7 mouse cellular contexts compared by ENCODE assay signal in genomic region chr10:43578366-43578753, GRCm38 (mm10). TPM values are rescaled to one million over a fixed set of nuclear protein-coding genes. Genes with fewer than 3 reads are reported as not detected.
A peak's percentile ranks its signal among the peaks of the same experiment; 100 is the strongest.
DNase-seq lines count a peak whose midpoint lies in the region; ATAC-seq and TF ChIP-seq lines count a peak whose summit lies in the region.

No protein-coding gene starts in this region.

- H3K4me1 ChIP-seq in embryonic facial prominence, embryonic 14.5 days (ENCODE audit: control insufficient read depth, insufficient read depth, low read length), result no peaks in the 10 kb centered on the region
- H3K4me1 ChIP-seq in small intestine, adult 2 months (ENCODE audit: control insufficient read depth, insufficient read depth, insufficient read length, low read length), result peaks cover 4% of the 10 kb centered on the region

- H3K9me3 ChIP-seq in embryonic facial prominence, embryonic 14.5 days (ENCODE audit: control insufficient read depth, low read length), result no peaks in the 10 kb centered on the region

- intact Hi-C loops in heart, postnatal 10 days (cut with DNase I), result loop anchor here (5.0 to 10.0 kb wide), 4 partner anchors 169 to 596 kb away; partner anchors contain the start of genes Qrsl1 and Rtn4ip1
- intact Hi-C loops in left cerebral cortex, postnatal 4 days (cut with DNase I), result loop anchor here (5.0 to 10.0 kb wide), 3 partner anchors 156 to 496 kb away; partner anchors contain the start of genes Qrsl1 and Rtn4ip1

- TF ChIP-seq POLR2A in small intestine, adult 2 months (IDR thresholded peaks at IDR 0.05; ENCODE audit: low read depth, low read length), result no peak

- peaks cover 10% of the 10 kb centered on the region; the same call in 1 of the 2 replicates for H3K36me3 ChIP-seq in embryonic facial prominence, embryonic 14.5 days (ENCODE audit: control insufficient read depth, insufficient read depth, low read length)
- H3K36me3 ChIP-seq in small intestine, adult 2 months (ENCODE audit: control insufficient read depth, insufficient read depth, low read length), result no peaks in the 10 kb centered on the region

- DNase-seq in MN1 (ENCODE audit: low spot score), result peak; percentile 89
- peak; percentile 71 for DNase-seq in embryonic facial prominence, embryonic 14.5 days (ENCODE audit: low spot score)
- peak; percentile 52 to 57 for DNase-seq in heart, postnatal 10 days
- peak; percentile 70 for DNase-seq in left cerebral cortex, postnatal 4 days

- peak overlapping the region; percentile 79 for H3K9ac ChIP-seq in embryonic facial prominence, embryonic 14.5 days (ENCODE audit: low read depth, low read length)

- no peak for TF ChIP-seq CTCF in small intestine, adult 2 months (IDR thresholded peaks at IDR 0.05; ENCODE audit: extremely low read depth, insufficient read length, insufficient replicate concordance, low read depth, low read length)

- 0% methylated on average over 16 of the region's 32 CpGs for WGBS in embryonic facial prominence, embryonic 14.5 days
- WGBS in small intestine, adult 2 months, result 1% methylated on average over 32 of the region's 32 CpGs

- peak; percentile 4 for ATAC-seq in CD4-positive, CD25-positive, alpha-beta regulatory T cell, adult 4 months
- ATAC-seq in embryonic facial prominence, embryonic 14.5 days (ENCODE audit: low read depth), result peak; percentile 41
- ATAC-seq in megakaryocyte-erythroid progenitor cell, adult 5-6 weeks (replicated peaks; ENCODE audit: low FRiP score, low TSS enrichment, poor library complexity, severe bottlenecking), result peak; percentile 25

- peak overlapping the region; percentile 94 for H3K4me2 ChIP-seq in embryonic facial prominence, embryonic 14.5 days (ENCODE audit: low read depth, low read length)

- H3K27me3 ChIP-seq in embryonic facial prominence, embryonic 14.5 days (replicated peaks; ENCODE audit: control insufficient read depth, insufficient read depth, low read length), result no peaks in the 10 kb centered on the region
- H3K27me3 ChIP-seq in small intestine, adult 2 months (ENCODE audit: control insufficient read depth, insufficient read depth, low read length), result no peaks in the 10 kb centered on the region

- H3K4me3 ChIP-seq in embryonic facial prominence, embryonic 14.5 days (ENCODE audit: low read depth, low read length), result peak overlapping the region; percentile 58
- H3K4me3 ChIP-seq in small intestine, adult 2 months (ENCODE audit: low read depth, low read length), result peak overlapping the region; percentile 74

- H3K27ac ChIP-seq in embryonic facial prominence, embryonic 14.5 days (replicated peaks; ENCODE audit: low read depth, low read length), result peak overlapping the region; percentile 96
- peak overlapping the region; percentile 79 for H3K27ac ChIP-seq in small intestine, adult 2 months (ENCODE audit: insufficient read depth, low read depth, low read length)

RNA-seq across cellular contexts. Expression of gene Cd24a, which starts 0.3 kb away (rescaled TPM):
- 1 to 10 TPM in 1 of 2 experiments, under 1 TPM in 1; 0.58 to 2.8 TPM for polyA plus RNA-seq in CD4-positive, CD25-positive, alpha-beta regulatory T cell, adult 4 months (2017; shearing (Covaris generic))
- polyA plus RNA-seq in embryonic facial prominence, embryonic 14.5 days (2014; fragmentation: Nextera tagmentation; extraction: Ambion mirVana), result 194 and 214 TPM in 2 replicates
- 10 to 100 TPM in 1 of 2 experiments, 1 to 10 TPM in 1; 6.8 to 11.0 TPM for total RNA-seq in heart, postnatal 10 days (2021)
- 100 to 1,000 TPM; 535 to 639 TPM for total RNA-seq in left cerebral cortex, postnatal 4 days (2021)
- 709 and 802 TPM in 2 replicates for total RNA-seq in megakaryocyte-erythroid progenitor cell, adult 5-6 weeks (2014; fragmentation: Nextera tagmentation)
- 576 and 796 TPM in 2 replicates for total RNA-seq in megakaryocyte-erythroid progenitor cell, adult 5-6 weeks (2017)
- polyA plus RNA-seq in small intestine, adult 2 months (2012; rRNA removed), result 94.9 and 147 TPM in 2 replicates

RNA-seq across cellular contexts. Expression of gene 1700021F05Rik, which starts 37.6 kb away (rescaled TPM):
- 10 to 100 TPM; 31.3 to 35.7 TPM for polyA plus RNA-seq in CD4-positive, CD25-positive, alpha-beta regulatory T cell, adult 4 months (2017; shearing (Covaris generic))
- polyA plus RNA-seq in embryonic facial prominence, embryonic 14.5 days (2014; fragmentation: Nextera tagmentation; extraction: Ambion mirVana), result 56.1 and 57.1 TPM in 2 replicates
- 10 to 100 TPM; 91.6 to 94.8 TPM for total RNA-seq in heart, postnatal 10 days (2021)
- 10 to 100 TPM; 45.2 to 52.1 TPM for total RNA-seq in left cerebral cortex, postnatal 4 days (2021)
- total RNA-seq in megakaryocyte-erythroid progenitor cell, adult 5-6 weeks (2014; fragmentation: Nextera tagmentation), result 47.8 and 55.4 TPM in 2 replicates
- total RNA-seq in megakaryocyte-erythroid progenitor cell, adult 5-6 weeks (2017), result 91.0 and 96.9 TPM in 2 replicates
- 5.1 and 5.3 TPM in 2 replicates for polyA plus RNA-seq in small intestine, adult 2 months (2012; rRNA removed)

RNA-seq across cellular contexts. Expression of gene Gm9803, which starts 54.5 kb away (rescaled TPM):
- 10 to 100 TPM; 28.0 to 34.3 TPM for polyA plus RNA-seq in CD4-positive, CD25-positive, alpha-beta regulatory T cell, adult 4 months (2017; shearing (Covaris generic))
- 13.2 and 20.4 TPM in 2 replicates for polyA plus RNA-seq in embryonic facial prominence, embryonic 14.5 days (2014; fragmentation: Nextera tagmentation; extraction: Ambion mirVana)
- total RNA-seq in heart, postnatal 10 days (2021), result 10 to 100 TPM in 1 of 2 experiments, 1 to 10 TPM in 1; 5.0 to 12.9 TPM
- total RNA-seq in left cerebral cortex, postnatal 4 days (2021), result 1 to 10 TPM; 4.9 TPM
- total RNA-seq in megakaryocyte-erythroid progenitor cell, adult 5-6 weeks (2014; fragmentation: Nextera tagmentation), result 2.2 and 7.6 TPM in 2 replicates
- 3.0 and 41.1 TPM in 2 replicates for total RNA-seq in megakaryocyte-erythroid progenitor cell, adult 5-6 weeks (2017)
- 98.7 and 112 TPM in 2 replicates for polyA plus RNA-seq in small intestine, adult 2 months (2012; rRNA removed)

Comparison
In these comparisons a context has a peak if more than half of its experiments do, and no peak if none do; other contexts are left out.
1. Peak in every context shown above with its lines: DNase-seq, ATAC-seq, H3K4me3 ChIP-seq and H3K27ac ChIP-seq.
2. RNA of gene Cd24a, which starts 0.3 kb away (total RNA-seq): 576 to 802 TPM in megakaryocyte-erythroid progenitor cell, adult 5-6 weeks and 535 to 639 TPM in left cerebral cortex, postnatal 4 days; 6.8 to 11.0 TPM in heart, postnatal 10 days; every median in the first group is over 10 times any median in the second.